Mouse (Mus musculus) midbrain, embryonic 14.5 days (tissue): ENCODE results near the gene Arl8b. TPM values are rescaled to one million over a fixed set of nuclear protein-coding genes. Genes with fewer than 3 reads are reported as not detected.

ENCODE experiments used
- ATAC-seq: fragments of 200-750 bp; cut with Nextera tagmentation; 2 replicates; pipeline ENCODE4 v1.8.0; 2017; ENCODE audit warnings: moderate number of reproducible peaks, moderate library complexity; ENCODE audit not compliant: low FRiP score, low TSS enrichment
- DNase-seq: peaks from one replicate; pipeline ENCODE4 v3.0.0-alpha.2; 2015
- H3K27ac ChIP-seq: fragments of 300-500 bp; sonication (generic); replicated peaks from 2 replicates; pipeline ENCODE4 v1.5.1; 2014; ENCODE audit warnings: mild to moderate bottlenecking, low read depth, low read length, moderate library complexity
- H3K27me3 ChIP-seq: fragments of 300-500 bp; sonication (generic); 2 replicates; pipeline ENCODE4 v1.6.1; 2014; ENCODE audit warnings: low read length, control low read depth, mixed read lengths; ENCODE audit not compliant: control insufficient read depth, insufficient read depth
- H3K36me3 ChIP-seq: fragments of 300-500 bp; sonication (generic); 2 replicates; pipeline ENCODE4 v1.6.1; 2014; ENCODE audit warnings: low read length, control low read depth; ENCODE audit not compliant: control insufficient read depth, insufficient read depth
- H3K4me1 ChIP-seq: fragments of 300-500 bp; sonication (generic); 2 replicates; pipeline ENCODE4 v1.6.1; 2014; ENCODE audit warnings: mild to moderate bottlenecking, antibody characterized with exemption, low read length, control low read depth; ENCODE audit not compliant: control insufficient read depth, insufficient read depth
- H3K4me2 ChIP-seq: fragments of 300-500 bp; sonication (generic); 2 replicates; pipeline ENCODE4 v1.6.1; 2014; ENCODE audit warnings: mild to moderate bottlenecking, low read length, moderate library complexity
- H3K4me3 ChIP-seq: fragments of 300-500 bp; sonication (generic); replicated peaks from 2 replicates; pipeline ENCODE4 v1.5.1; 2014; ENCODE audit warnings: low read depth, low read length
- H3K9ac ChIP-seq: fragments of 300-500 bp; sonication (generic); replicated peaks from 2 replicates; pipeline ENCODE4 v1.6.1; 2014; ENCODE audit warnings: mild to moderate bottlenecking, low read length, moderate library complexity
- H3K9me3 ChIP-seq: fragments of 300-500 bp; sonication (generic); 2 replicates; pipeline ENCODE4 v1.6.1; 2016; ENCODE audit warnings: low read length, control low read depth, mixed read lengths; ENCODE audit not compliant: control insufficient read depth
- WGBS: fragments of 180-500 bp; shearing (Covaris S2); extraction: QIAGEN DNeasy Blood & Tissue Kit; methylation state at CpG from one replicate; pipeline ENCODE4 v1.1.7; 2014; 5-methylcytosine and 5-hydroxymethylcytosine counted together
- polyA plus RNA-seq: library from polyadenylated mRNA; unstranded; fragments of >200 nt; fragmentation: Nextera tagmentation; extraction: Ambion mirVana; gene quantifications from 2 replicates; pipeline ENCODE4 v1.2.1, GENCODE M21; 2014

The Arl8b gene
- polyA plus RNA-seq, 1 experiment from 2014 or later = 113 TPM

DNA sequence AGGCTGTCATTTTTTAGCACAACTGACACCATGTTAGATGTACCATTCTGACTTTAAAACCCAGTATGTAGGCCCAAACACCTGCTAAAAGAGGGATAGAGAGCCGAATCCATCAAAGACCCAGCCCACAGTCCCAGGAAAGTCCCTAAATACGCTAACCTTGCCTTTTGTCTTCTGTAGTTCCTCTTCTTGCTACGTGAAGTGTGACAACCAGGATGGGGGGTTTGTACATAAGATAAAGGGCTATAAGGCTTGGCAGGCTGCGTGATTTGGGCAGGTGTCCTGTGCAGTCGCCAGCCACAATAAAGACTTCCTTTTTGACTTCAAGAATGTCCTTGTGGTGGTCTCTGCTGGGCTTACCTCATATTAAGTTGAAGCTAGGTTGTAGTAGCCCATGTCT, 4.5 kb upstream of the Arl8b start:
- H3K4me2 ChIP-seq = no peak overlapping the region
- 74% methylated on average over 5 of the region's 5 CpGs for WGBS
- no peak overlapping the region for H3K9ac ChIP-seq
- H3K36me3 ChIP-seq = no peaks in the 10 kb centered on the region
- H3K4me1 ChIP-seq = no peaks in the 10 kb centered on the region
- ATAC-seq (no peak), DNase-seq (no peak)
- no peaks in the 10 kb centered on the region for H3K27me3 ChIP-seq
- no peak overlapping the region for H3K27ac ChIP-seq
- no peaks in the 10 kb centered on the region for H3K9me3 ChIP-seq
- H3K4me3 ChIP-seq = no peak overlapping the region

DNA sequence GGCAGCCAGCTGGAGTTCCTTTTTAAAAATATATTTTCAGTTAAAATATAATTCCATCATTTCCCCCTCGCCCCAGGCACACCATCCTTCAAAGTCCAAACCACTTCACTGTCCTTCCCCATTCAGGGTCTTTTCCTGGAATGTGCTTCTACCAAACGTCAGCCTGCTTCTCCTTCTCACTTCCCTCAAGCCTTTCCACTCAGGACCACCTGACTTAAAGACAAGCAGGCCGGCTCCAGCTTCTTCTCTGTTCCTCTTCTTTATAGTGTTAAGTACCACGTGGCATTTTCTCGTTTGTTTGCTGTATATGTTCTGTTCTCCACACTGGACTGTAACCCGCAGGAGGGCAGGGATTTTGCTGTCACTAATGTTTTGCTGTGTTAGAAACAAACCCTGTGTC, 1.0 kb upstream of the Arl8b start:
- H3K27me3 ChIP-seq = no peaks in the 10 kb centered on the region
- peaks cover 14% of the 10 kb centered on the region for H3K4me1 ChIP-seq
- ATAC-seq (no peak), DNase-seq (no peak)
- H3K9ac ChIP-seq = no peak overlapping the region
- no peak overlapping the region for H3K27ac ChIP-seq
- H3K4me3 ChIP-seq = no peak overlapping the region
- H3K9me3 ChIP-seq = no peaks in the 10 kb centered on the region
- H3K4me2 ChIP-seq = no peak overlapping the region
- H3K36me3 ChIP-seq = no peaks in the 10 kb centered on the region
- WGBS = 74% methylated on average over 6 of the region's 6 CpGs

DNA sequence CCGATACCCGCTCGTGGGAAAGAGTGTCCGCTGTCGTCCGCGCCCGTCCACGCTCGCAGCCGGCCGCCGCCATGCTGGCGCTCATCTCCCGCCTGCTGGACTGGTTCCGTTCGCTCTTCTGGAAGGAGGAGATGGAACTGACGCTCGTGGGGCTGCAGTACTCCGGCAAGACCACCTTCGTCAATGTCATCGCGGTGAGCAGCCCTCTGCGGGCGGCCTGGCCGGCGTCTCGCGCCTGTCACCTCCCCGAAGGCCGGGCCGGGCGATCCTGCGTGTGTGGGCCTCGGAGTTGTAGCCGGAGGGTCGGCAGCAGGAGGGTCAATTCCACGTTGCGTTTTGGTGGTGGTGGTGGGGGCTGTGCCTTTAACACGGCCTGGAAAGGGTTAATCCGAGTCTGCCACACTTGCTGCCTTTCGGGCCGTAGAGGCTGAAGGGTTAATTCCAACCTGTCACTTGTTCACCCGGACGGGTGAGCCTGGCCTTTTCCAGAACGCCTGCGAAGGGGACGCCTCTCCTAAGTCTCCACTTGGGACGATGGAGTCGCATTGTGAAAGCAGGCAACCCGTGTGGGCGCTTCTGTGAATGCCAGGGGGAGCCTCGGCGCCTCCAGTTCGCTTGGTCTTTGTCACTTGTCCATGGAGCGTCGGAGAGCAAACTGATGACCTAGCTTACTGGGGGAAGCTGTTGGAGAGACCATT, 434 bp downstream of the Arl8b start:
- peak overlapping the region; percentile 85 for H3K27ac ChIP-seq
- H3K4me2 ChIP-seq = peak overlapping the region; percentile 83
- under 1% methylated on average over 57 of the region's 57 CpGs for WGBS
- peak overlapping the region; percentile 94 for H3K9ac ChIP-seq
- peak; percentile 72 for DNase-seq
- peak; percentile 79 for ATAC-seq
- H3K27me3 ChIP-seq = no peaks in the 10 kb centered on the region
- peak overlapping the region; percentile 100 for H3K4me3 ChIP-seq
- H3K4me1 ChIP-seq = peaks cover 14% of the 10 kb centered on the region
- H3K36me3 ChIP-seq = no peaks in the 10 kb centered on the region
- H3K9me3 ChIP-seq = no peaks in the 10 kb centered on the region

DNA sequence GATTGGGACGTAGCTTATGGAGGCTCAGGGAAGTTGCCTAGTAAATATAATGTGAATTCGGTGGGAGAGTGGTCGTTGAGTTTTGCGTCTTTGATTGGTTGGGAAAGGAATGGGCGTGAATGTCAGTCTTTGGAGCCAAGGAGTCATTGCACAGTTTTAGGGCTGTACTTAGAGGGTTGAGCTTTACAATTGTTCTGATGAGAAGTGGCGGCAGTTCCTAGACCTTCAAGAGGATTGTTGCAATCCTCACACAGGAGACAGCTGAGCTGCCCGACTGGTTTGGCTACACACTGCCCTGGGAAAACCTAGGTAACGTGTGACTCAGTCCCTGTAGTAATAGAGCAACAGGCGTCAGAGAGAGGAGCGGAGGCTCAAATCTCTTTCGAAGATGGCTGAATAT, 1.2 kb downstream of the Arl8b start:
- H3K27ac ChIP-seq = no peak overlapping the region
- H3K9ac ChIP-seq = peak overlapping the region; percentile 94
- 38% methylated on average over 11 of the region's 11 CpGs for WGBS
- peaks cover 14% of the 10 kb centered on the region for H3K4me1 ChIP-seq
- H3K4me3 ChIP-seq = peak overlapping the region; percentile 100
- DNase-seq = no peak
- peak overlapping the region; percentile 83 for H3K4me2 ChIP-seq
- H3K9me3 ChIP-seq = no peaks in the 10 kb centered on the region
- no peaks in the 10 kb centered on the region for H3K27me3 ChIP-seq
- ATAC-seq = no peak
- H3K36me3 ChIP-seq = no peaks in the 10 kb centered on the region

DNA sequence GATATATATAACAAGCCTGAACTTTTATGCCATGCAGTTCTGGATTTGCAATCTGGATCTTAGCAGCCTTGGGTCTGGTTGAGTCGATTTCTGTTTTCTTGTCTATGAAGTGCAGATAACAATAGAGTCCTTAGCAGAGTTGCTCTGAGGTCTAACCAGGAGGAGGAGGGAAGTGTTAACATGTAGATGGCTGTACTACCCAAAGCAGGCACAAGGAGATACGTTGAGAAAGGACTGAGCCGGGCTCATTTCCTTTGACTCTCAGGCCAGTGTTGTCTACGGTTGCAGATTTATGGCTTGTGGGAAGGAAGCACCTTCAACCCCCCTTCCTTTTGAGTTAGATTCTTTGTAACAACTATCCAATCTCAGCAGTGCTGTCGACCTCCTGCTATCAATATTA, 1.9 kb downstream of the Arl8b start:
- Histone ChIP-seq H3K27ac (no peak overlapping the region), H3K4me2 (peak overlapping the region; percentile 83), H3K4me3 (peak overlapping the region; percentile 100; the same call in 1 of the 2 replicates), H3K27me3 (no peaks in the 10 kb centered on the region), H3K9me3 (no peaks in the 10 kb centered on the region), H3K4me1 (peaks cover 14% of the 10 kb centered on the region), H3K9ac (0 out of 2 replicates have a peak overlapping the region, but pooled peaks have one; percentile 16), H3K36me3 (no peaks in the 10 kb centered on the region)
- WGBS = 77% methylated on average over 5 of the region's 5 CpGs
- no peak for DNase-seq
- ATAC-seq = no peak

DNA sequence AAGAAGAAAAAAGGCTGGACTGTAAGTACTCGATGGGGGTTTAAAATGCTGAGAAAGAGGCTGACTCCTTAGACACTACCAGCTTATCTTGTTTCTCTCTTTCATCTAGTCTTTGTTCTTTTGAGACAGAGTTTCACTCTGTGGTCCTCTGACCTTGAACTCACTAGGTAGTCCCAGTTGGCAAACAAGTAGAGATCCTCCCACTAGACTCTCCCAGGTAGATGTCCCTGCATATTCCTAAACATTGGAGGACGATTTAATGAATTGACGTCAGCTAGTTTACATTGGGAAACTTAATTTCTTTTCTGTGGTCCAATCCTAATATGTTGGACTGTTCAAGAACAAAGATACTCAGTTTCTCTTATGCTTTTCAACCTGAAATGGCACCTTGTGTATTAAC, 2.7 kb downstream of the Arl8b start:
- DNase-seq (no peak), ATAC-seq (no peak)
- 0 out of 2 replicates have a peak overlapping the region, but pooled peaks have one; percentile 83 for H3K4me2 ChIP-seq
- H3K4me1 ChIP-seq = peaks cover 14% of the 10 kb centered on the region
- 92% methylated on average over 3 of the region's 3 CpGs for WGBS
- no peaks in the 10 kb centered on the region for H3K36me3 ChIP-seq
- H3K27ac ChIP-seq = no peak overlapping the region
- no peaks in the 10 kb centered on the region for H3K27me3 ChIP-seq
- no peaks in the 10 kb centered on the region for H3K9me3 ChIP-seq
- no peak overlapping the region for H3K4me3 ChIP-seq
- no peak overlapping the region for H3K9ac ChIP-seq

DNA sequence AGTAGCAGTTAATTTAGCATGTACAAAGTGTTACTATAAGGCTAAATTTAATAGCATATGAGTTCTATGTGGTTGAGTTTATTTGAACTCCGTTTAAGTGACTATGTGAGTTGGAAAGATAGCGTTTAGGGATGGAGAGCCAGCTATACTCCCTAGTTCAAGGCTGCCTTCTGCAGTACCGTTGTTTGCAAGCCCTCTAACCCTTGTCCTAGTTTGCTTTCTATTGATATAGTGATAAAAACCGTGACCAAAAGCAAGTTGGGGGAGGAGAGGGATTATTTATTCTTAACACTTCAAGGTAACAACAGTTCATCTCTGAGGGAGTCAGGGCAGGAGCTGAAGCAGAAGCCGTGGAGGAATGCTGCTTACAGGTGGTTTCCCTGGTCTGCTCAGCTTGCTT, 8.6 kb downstream of the Arl8b start:
- WGBS = 75% methylated on average over 5 of the region's 5 CpGs
- H3K4me2 ChIP-seq = no peak overlapping the region
- H3K4me3 ChIP-seq = no peak overlapping the region
- H3K27ac ChIP-seq = no peak overlapping the region
- H3K9ac ChIP-seq = no peak overlapping the region
- H3K4me1 ChIP-seq = 0 out of 2 replicates have a peak, but pooled peaks cover under 1% of the 10 kb centered on the region
- no peaks in the 10 kb centered on the region for H3K36me3 ChIP-seq
- no peak for ATAC-seq
- no peaks in the 10 kb centered on the region for H3K9me3 ChIP-seq
- no peak for DNase-seq
- no peaks in the 10 kb centered on the region for H3K27me3 ChIP-seq

DNA sequence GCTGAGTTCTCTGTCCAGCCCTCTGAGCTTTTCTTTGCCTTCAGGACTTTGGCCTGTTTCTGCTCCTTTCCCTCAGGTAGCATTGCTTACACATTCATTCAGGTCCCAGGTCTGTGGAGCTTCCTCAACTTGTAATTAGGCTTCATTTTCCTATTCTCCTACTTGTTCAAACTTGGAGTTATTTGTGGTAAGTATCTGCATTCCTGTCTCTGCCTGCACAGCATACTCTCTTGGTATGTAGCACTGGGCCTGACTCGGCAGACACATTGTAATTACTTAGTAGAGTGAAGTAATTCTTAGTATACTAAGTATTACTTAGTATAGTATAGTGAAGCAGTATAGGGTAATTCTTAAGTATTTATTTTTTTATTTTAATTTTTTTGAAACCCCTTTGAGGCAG, 13.0 kb downstream of the Arl8b start:
- H3K4me2 ChIP-seq = no peak overlapping the region

DNA sequence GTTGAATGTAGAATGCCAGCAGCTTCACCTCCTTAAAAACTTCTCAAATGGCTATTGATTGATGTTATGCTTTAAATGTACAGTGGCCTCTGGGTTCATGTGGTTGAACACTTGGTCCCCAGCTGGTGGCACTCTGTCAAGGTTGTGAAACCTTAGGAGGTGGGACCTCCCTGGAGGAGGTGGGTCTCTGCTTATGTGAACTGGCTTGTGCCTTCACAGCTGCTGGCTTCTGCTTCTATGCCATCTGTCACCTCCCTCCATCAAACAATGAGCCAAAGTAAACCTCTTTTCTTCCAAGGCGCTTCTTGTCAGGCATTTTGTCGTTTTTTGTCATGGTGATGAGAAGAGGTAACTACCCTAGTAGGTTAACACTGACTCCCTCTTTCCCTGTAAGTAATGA, 13.8 kb downstream of the Arl8b start:
- ATAC-seq (no peak), DNase-seq (no peak)
- H3K27me3 ChIP-seq = no peaks in the 10 kb centered on the region
- no peak overlapping the region for H3K4me2 ChIP-seq
- 0 out of 2 replicates have a peak, but pooled peaks cover 4% of the 10 kb centered on the region for H3K4me1 ChIP-seq
- H3K9ac ChIP-seq = no peak overlapping the region
- no peak overlapping the region for H3K4me3 ChIP-seq
- H3K27ac ChIP-seq = no peak overlapping the region
- H3K36me3 ChIP-seq = no peaks in the 10 kb centered on the region
- WGBS = 34% methylated on average over 2 of the region's 2 CpGs
- no peaks in the 10 kb centered on the region for H3K9me3 ChIP-seq

More for the DNA sequence above, 13.0 kb downstream of the Arl8b start:
- H3K9ac ChIP-seq = no peak overlapping the region
- ATAC-seq (no peak), DNase-seq (no peak)
- no peak overlapping the region for H3K4me3 ChIP-seq
- 90% methylated on average over 1 of the region's 1 CpGs for WGBS
- 0 out of 2 replicates have a peak, but pooled peaks cover 4% of the 10 kb centered on the region for H3K4me1 ChIP-seq
- no peak overlapping the region for H3K27ac ChIP-seq
- H3K27me3 ChIP-seq = no peaks in the 10 kb centered on the region
- no peaks in the 10 kb centered on the region for H3K9me3 ChIP-seq
- H3K36me3 ChIP-seq = no peaks in the 10 kb centered on the region
